Mouse (Mus musculus): ENCODE results near the gene Zfhx2.

- TF ChIP-seq CHD2 (IDR thresholded peaks at IDR 0.05; ENCODE audit: low read depth, low read length) (no peak), ZC3H11A (IDR thresholded peaks at IDR 0.05; ENCODE audit: borderline replicate concordance, low read depth, low read length) (no peak), MAFK (IDR thresholded peaks at IDR 0.05; ENCODE audit: insufficient read depth, low read depth, low read length) (no peak), HCFC1 (IDR thresholded peaks at IDR 0.05; ENCODE audit: borderline replicate concordance, insufficient read depth, low read length) (no peak)
Observed at GRCm38 (mm10) chr14:55118852-55119251, 26.7 kb upstream of the Zfhx2 start.

All from ES-E14 (cell line).